ENCODE assay signal across 8 mouse cellular contexts in the genomic region with DNA sequence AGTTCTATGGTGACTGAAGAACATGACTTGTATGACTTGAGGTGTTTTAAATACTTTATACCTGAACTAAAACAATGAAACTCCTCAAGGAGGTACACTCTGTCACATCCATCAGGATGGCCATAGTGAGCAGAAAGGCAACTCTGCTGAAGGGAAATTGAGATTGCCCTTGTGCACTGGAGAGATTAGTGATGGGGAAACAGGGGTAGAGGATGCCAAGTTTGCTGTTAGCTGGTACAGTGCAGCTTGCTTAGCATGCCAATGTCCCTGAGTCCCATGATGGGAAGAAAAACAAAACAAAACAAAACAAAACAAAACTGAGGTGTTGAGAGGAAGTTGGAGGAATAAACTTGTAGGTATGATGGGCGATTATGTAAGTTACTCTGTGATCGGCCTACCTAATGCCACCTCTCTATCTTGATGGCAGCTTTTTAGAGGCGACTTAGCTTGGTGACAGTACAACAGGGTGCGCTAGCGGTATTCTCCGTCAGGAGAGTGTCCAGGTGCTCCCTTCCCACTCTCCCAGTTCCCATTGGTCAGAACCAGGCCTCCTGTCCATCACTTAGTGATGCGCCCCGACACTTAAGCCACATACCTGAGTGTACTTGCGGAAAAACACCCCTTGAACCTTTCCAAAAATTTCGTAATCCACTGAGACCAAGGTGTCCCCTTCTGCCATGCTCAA. TPM values are rescaled to one million over a fixed set of nuclear protein-coding genes. Genes with fewer than 3 reads are reported as not detected.
DNase-seq lines count a peak whose midpoint lies in the region; ATAC-seq and TF ChIP-seq lines count a peak whose summit lies in the region.

No protein-coding gene starts in this region.

- H3K4me3 ChIP-seq in kidney, embryonic 16.5 days (ENCODE audit: low read length): peak overlapping the region; percentile 91
- peak overlapping the region; percentile 73 for H3K4me3 ChIP-seq in bone marrow, adult 2 months (replicated peaks; ENCODE audit: control insufficient read depth, low read depth, low read length)
- peak overlapping the region; percentile 87 for H3K4me3 ChIP-seq in erythroblast, embryonic 14.5 days (replicated peaks)
- H3K4me3 ChIP-seq in limb, embryonic 13.5 days: peak overlapping the region; percentile 77
- H3K4me3 ChIP-seq in neural tube, embryonic 13.5 days: peak overlapping the region; percentile 72

- no peak for TF ChIP-seq POLR2A in bone marrow, adult 2 months (IDR thresholded peaks at IDR 0.05; ENCODE audit: borderline replicate concordance, control insufficient read depth, low read depth, low read length)

- H3K36me3 ChIP-seq in kidney, embryonic 16.5 days (ENCODE audit: insufficient read depth, low read length): peaks cover 13% of the 10 kb centered on the region
- peaks cover 41% of the 10 kb centered on the region for H3K36me3 ChIP-seq in erythroblast, embryonic 14.5 days (ENCODE audit: control insufficient read depth)
- peaks cover 10% of the 10 kb centered on the region for H3K36me3 ChIP-seq in limb, embryonic 13.5 days
- H3K36me3 ChIP-seq in neural tube, embryonic 13.5 days: no peaks in the 10 kb centered on the region

- peak overlapping the region; percentile 92 for H3K4me2 ChIP-seq in kidney, embryonic 16.5 days (replicated peaks; ENCODE audit: low read depth, low read length)
- peak overlapping the region; percentile 88 for H3K4me2 ChIP-seq in limb, embryonic 13.5 days (replicated peaks)
- peak overlapping the region; percentile 79 for H3K4me2 ChIP-seq in neural tube, embryonic 13.5 days

- H3K9ac ChIP-seq in kidney, embryonic 16.5 days (replicated peaks; ENCODE audit: low read length): peak overlapping the region; percentile 93
- H3K9ac ChIP-seq in limb, embryonic 13.5 days: peak overlapping the region; percentile 83
- H3K9ac ChIP-seq in neural tube, embryonic 13.5 days: peak overlapping the region; percentile 84

- ATAC-seq in kidney, embryonic 16.5 days (ENCODE audit: low FRiP score, low TSS enrichment): peak; percentile 40
- 0 out of 2 replicates have a peak, but pooled peaks have one; percentile 13 for ATAC-seq in limb, embryonic 13.5 days (ENCODE audit: low FRiP score, low read depth)
- ATAC-seq in neural tube, embryonic 13.5 days (ENCODE audit: low read depth): peak; percentile 68

- H3K4me1 ChIP-seq in kidney, embryonic 16.5 days (ENCODE audit: insufficient read depth, low read length): peaks cover 8% of the 10 kb centered on the region
- H3K4me1 ChIP-seq in bone marrow, adult 2 months (ENCODE audit: control insufficient read depth, insufficient read depth, low read length): no peaks in the 10 kb centered on the region; the same call in 1 of the 2 replicates
- H3K4me1 ChIP-seq in erythroblast, embryonic 14.5 days (ENCODE audit: control insufficient read depth): peaks cover 42% of the 10 kb centered on the region
- peaks cover 6% of the 10 kb centered on the region for H3K4me1 ChIP-seq in limb, embryonic 13.5 days
- H3K4me1 ChIP-seq in neural tube, embryonic 13.5 days (replicated peaks): peaks cover 6% of the 10 kb centered on the region

- peak overlapping the region; percentile 85 for H3K27ac ChIP-seq in kidney, embryonic 16.5 days (ENCODE audit: low read length)
- peak overlapping the region; percentile 71 for H3K27ac ChIP-seq in bone marrow, adult 2 months (ENCODE audit: control insufficient read depth, insufficient read depth, low read depth, low read length, poor library complexity)
- 0 out of 2 replicates have a peak overlapping the region, but pooled peaks have one; percentile 72 for H3K27ac ChIP-seq in limb, embryonic 13.5 days
- peak overlapping the region; percentile 84; the same call in 1 of the 2 replicates for H3K27ac ChIP-seq in neural tube, embryonic 13.5 days (replicated peaks)

- H3K27me3 ChIP-seq in kidney, embryonic 16.5 days (ENCODE audit: insufficient read depth, low read length): no peaks in the 10 kb centered on the region
- no peaks in the 10 kb centered on the region for H3K27me3 ChIP-seq in erythroblast, embryonic 14.5 days (ENCODE audit: control insufficient read depth)
- H3K27me3 ChIP-seq in limb, embryonic 13.5 days: no peaks in the 10 kb centered on the region
- H3K27me3 ChIP-seq in neural tube, embryonic 13.5 days: no peaks in the 10 kb centered on the region

- WGBS in kidney, embryonic 16.5 days: 7% methylated on average over 10 of the region's 10 CpGs
- WGBS in bone marrow, adult 2 months: 2% methylated on average over 10 of the region's 10 CpGs
- WGBS in limb, embryonic 13.5 days: 7% methylated on average over 10 of the region's 10 CpGs
- WGBS in neural tube, embryonic 13.5 days: 7% methylated on average over 10 of the region's 10 CpGs

- no peak for TF ChIP-seq CTCF in bone marrow, adult 2 months (IDR thresholded peaks at IDR 0.05; ENCODE audit: control insufficient read depth, insufficient read depth, low read length)

- no peaks in the 10 kb centered on the region for H3K9me3 ChIP-seq in kidney, embryonic 16.5 days (ENCODE audit: low read length)
- H3K9me3 ChIP-seq in erythroblast, embryonic 14.5 days (ENCODE audit: control insufficient read depth, low read length): peaks cover 4% of the 10 kb centered on the region; the same call in 1 of the 2 replicates
- H3K9me3 ChIP-seq in limb, embryonic 13.5 days: no peaks in the 10 kb centered on the region
- H3K9me3 ChIP-seq in neural tube, embryonic 13.5 days: no peaks in the 10 kb centered on the region

- no peak for DNase-seq in kidney, adult 9 months
- no peak for DNase-seq in embryo, embryonic 10.5 days (ENCODE audit: low spot score)
- DNase-seq in spleen, postnatal 10 days (ENCODE audit: low spot score in 2 of 2): no peak

RNA-seq across cellular contexts. Expression of a gene that starts 8.7 kb away (rescaled TPM):
- polyA plus RNA-seq in kidney, embryonic 16.5 days (2015; fragmentation: Nextera tagmentation; extraction: Ambion mirVana): 57.4 and 57.5 TPM in 2 replicates
- 8.1 and 20.6 TPM in 2 replicates for polyA plus RNA-seq in bone marrow, adult 2 months (2011; ENCODE audit: insufficient read depth, insufficient read length, low replicate concordance, missing spikeins)
- polyA plus RNA-seq in erythroblast, embryonic 14.5 days (2012): 7.4 and 10.0 TPM in 2 replicates
- 44.8 and 48.4 TPM in 2 replicates for polyA plus RNA-seq in limb, embryonic 13.5 days (2015; fragmentation: Nextera tagmentation; extraction: Ambion mirVana)
- 66.1 and 74.5 TPM in 2 replicates for polyA plus RNA-seq in neural tube, embryonic 13.5 days (2015; fragmentation: Nextera tagmentation; extraction: Ambion mirVana)

RNA-seq across cellular contexts. Expression of a gene that starts 8.9 kb away (rescaled TPM):
- 4.1 and 4.4 TPM in 2 replicates for polyA plus RNA-seq in kidney, embryonic 16.5 days (2015; fragmentation: Nextera tagmentation; extraction: Ambion mirVana)
- polyA plus RNA-seq in bone marrow, adult 2 months (2011; ENCODE audit: insufficient read depth, insufficient read length, low replicate concordance, missing spikeins): 0.72 TPM in 1 of 2 replicates, not detected in the other
- 0.01 TPM in 1 of 2 replicates, not detected in the other for polyA plus RNA-seq in erythroblast, embryonic 14.5 days (2012)
- 1.0 and 1.2 TPM in 2 replicates for polyA plus RNA-seq in limb, embryonic 13.5 days (2015; fragmentation: Nextera tagmentation; extraction: Ambion mirVana)
- 1.1 and 1.2 TPM in 2 replicates for polyA plus RNA-seq in neural tube, embryonic 13.5 days (2015; fragmentation: Nextera tagmentation; extraction: Ambion mirVana)

RNA-seq across cellular contexts. Expression of a gene that starts 9.1 kb away (rescaled TPM):
- polyA plus RNA-seq in kidney, embryonic 16.5 days (2015; fragmentation: Nextera tagmentation; extraction: Ambion mirVana): 9.7 and 10.9 TPM in 2 replicates
- polyA plus RNA-seq in bone marrow, adult 2 months (2011; ENCODE audit: insufficient read depth, insufficient read length, low replicate concordance, missing spikeins): 5.2 and 6.2 TPM in 2 replicates
- 0.04 and 0.09 TPM in 2 replicates for polyA plus RNA-seq in erythroblast, embryonic 14.5 days (2012)
- polyA plus RNA-seq in limb, embryonic 13.5 days (2015; fragmentation: Nextera tagmentation; extraction: Ambion mirVana): 10.0 and 10.8 TPM in 2 replicates
- polyA plus RNA-seq in neural tube, embryonic 13.5 days (2015; fragmentation: Nextera tagmentation; extraction: Ambion mirVana): 8.7 and 9.6 TPM in 2 replicates

RNA-seq across cellular contexts. Expression of a gene that starts 59.6 kb away (rescaled TPM):
- 20.7 and 23.9 TPM in 2 replicates for polyA plus RNA-seq in kidney, embryonic 16.5 days (2015; fragmentation: Nextera tagmentation; extraction: Ambion mirVana)
- polyA plus RNA-seq in bone marrow, adult 2 months (2011; ENCODE audit: insufficient read depth, insufficient read length, low replicate concordance, missing spikeins): 14.2 and 25.4 TPM in 2 replicates
- polyA plus RNA-seq in erythroblast, embryonic 14.5 days (2012): 0.12 and 0.15 TPM in 2 replicates
- 25.4 and 29.1 TPM in 2 replicates for polyA plus RNA-seq in limb, embryonic 13.5 days (2015; fragmentation: Nextera tagmentation; extraction: Ambion mirVana)
- 14.7 and 15.2 TPM in 2 replicates for polyA plus RNA-seq in neural tube, embryonic 13.5 days (2015; fragmentation: Nextera tagmentation; extraction: Ambion mirVana)

Comparison
In these comparisons a context has a peak if more than half of its experiments do, and no peak if none do; other contexts are left out.
1. ATAC-seq: peak in every context shown above with its lines; median percentile 68 in neural tube, embryonic 13.5 days; 40 in kidney, embryonic 16.5 days; 13 in limb, embryonic 13.5 days.